Mouse (Mus musculus): ENCODE results near the gene Pcbd1. TPM values are rescaled to one million over a fixed set of nuclear protein-coding genes. Genes with fewer than 3 reads are reported as not detected.
A peak's percentile ranks its signal among the peaks of the same experiment; 100 is the strongest.

Gene Pcbd1
- total RNA-seq (2021) (10 to 100 TPM; 18.6 to 22.0 TPM), polyA plus RNA-seq (2012; rRNA removed) (1.9 and 3.8 TPM in 2 replicates)
- long read RNA-seq, transcript Pcbd1-201 (4 exons, 789 nt) = major isoform, 15 of 15 reads
- long read RNA-seq, partial matches to known transcripts = 0 of 15 reads
- long read RNA-seq, other reads (novel, unspliced or antisense) = 0 of 15 reads

GRCm38 (mm10) chr10:61089170-61090142 is at the start of gene Pcbd1:
Gene Pcbd1 (plus strand): TSS chr10:61089331.
- DNase-seq = peak; percentile 52

GRCm38 (mm10) chr10:61039657-61040056 is 49.5 kb upstream of the Pcbd1 start:
- no peak for DNase-seq

- no peak for DNase-seq
These were observed 44.0 kb upstream of the Pcbd1 start for GRCm38 (mm10) chr10:61045081-61045480.

- DNase-seq = peak; percentile 49
These were observed 37.0 kb upstream of the Pcbd1 start for GRCm38 (mm10) chr10:61051993-61052613.

GRCm38 (mm10) chr10:61056661-61057060 is 32.5 kb upstream of the Pcbd1 start:
- DNase-seq = no peak

- no peak for DNase-seq
These were observed 30.0 kb upstream of the Pcbd1 start for GRCm38 (mm10) chr10:61059101-61059500.

GRCm38 (mm10) chr10:61059543-61060110 is 29.5 kb upstream of the Pcbd1 start:
- DNase-seq = no peak

GRCm38 (mm10) chr10:61063271-61063864 is 25.8 kb upstream of the Pcbd1 start:
- no peak for DNase-seq

- no peak for DNase-seq
These were observed 24.5 kb upstream of the Pcbd1 start for GRCm38 (mm10) chr10:61064635-61065034.

GRCm38 (mm10) chr10:61065287-61066005 is 23.7 kb upstream of the Pcbd1 start:
- no peak for DNase-seq

GRCm38 (mm10) chr10:61068436-61069192 is 20.5 kb upstream of the Pcbd1 start:
- peak; percentile 35 for DNase-seq

- DNase-seq = no peak
These were observed 19.9 kb upstream of the Pcbd1 start for GRCm38 (mm10) chr10:61069248-61069647.

- peak; percentile 49 for DNase-seq
These were observed 16.8 kb upstream of the Pcbd1 start for GRCm38 (mm10) chr10:61072324-61072723.

GRCm38 (mm10) chr10:61074643-61075042 is 14.5 kb upstream of the Pcbd1 start:
- no peak for DNase-seq

- DNase-seq = no peak
These were observed 13.5 kb upstream of the Pcbd1 start for GRCm38 (mm10) chr10:61075607-61076006.

- peak; percentile 70 for DNase-seq
These were observed 8.8 kb upstream of the Pcbd1 start for GRCm38 (mm10) chr10:61080227-61080930.

- peak; percentile 33 for DNase-seq
These were observed 8.2 kb upstream of the Pcbd1 start for GRCm38 (mm10) chr10:61080931-61081255.

GRCm38 (mm10) chr10:61085364-61085763 is 3.8 kb upstream of the Pcbd1 start:
- no peak for DNase-seq

- DNase-seq = no peak
These were observed 2.6 kb upstream of the Pcbd1 start for GRCm38 (mm10) chr10:61086502-61086901.

GRCm38 (mm10) chr10:61088468-61088867 is 663 bp upstream of the Pcbd1 start:
- DNase-seq = no peak
